ENCODE assay signal across 15 mouse cellular contexts in the genomic region with DNA sequence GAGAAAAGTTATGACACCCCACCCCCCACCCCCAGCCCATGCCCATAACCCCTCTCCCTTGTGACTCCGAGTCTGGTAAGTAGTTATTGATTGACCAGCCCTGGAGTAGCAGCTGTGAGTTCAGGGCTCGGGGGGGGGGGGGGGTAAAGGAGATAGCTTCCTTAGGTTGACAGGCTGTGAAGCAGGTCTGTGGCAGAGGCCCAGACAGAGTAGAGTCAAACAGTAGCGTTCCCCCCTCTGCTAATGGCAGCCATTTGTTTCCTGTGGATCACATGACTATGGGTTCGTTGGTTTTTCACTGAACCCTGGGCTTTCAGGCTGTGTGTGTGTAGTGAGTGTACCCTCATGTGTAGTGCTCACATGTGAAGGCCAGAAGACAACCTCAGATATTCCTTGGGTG.
"Had no signal": no experiment of that assay in that cellular context is flagged by ENCODE, and none has a peak within 500 bp of the region (broad histone marks: within the 10 kb centered on the region; RNA-seq: fewer than 3 reads in every experiment).

No protein-coding gene starts in this region.

- H3K27ac ChIP-seq: layer of hippocampus, adult 2 months; limb, embryonic 12.5 days; liver, embryonic 13.5 days; lung, embryonic 15.5 days; midbrain, embryonic 12.5 days; neural tube, embryonic 15.5 days had no signal

- H3K4me1 ChIP-seq: limb, embryonic 12.5 days; liver, embryonic 13.5 days; lung, embryonic 15.5 days; midbrain, embryonic 12.5 days; neural tube, embryonic 15.5 days had no signal

- DNase-seq: kidney, adult 9 months; kidney, postnatal 4 days; liver; liver, embryonic 13.5 days; liver, postnatal 0 days; right cerebral cortex, adult 18-20 months; right cerebral cortex, postnatal 25 days; thymus, adult 2 months; thymus, postnatal 25 days had no signal

- H3K27me3 ChIP-seq: limb, embryonic 12.5 days; liver, embryonic 13.5 days; lung, embryonic 15.5 days; midbrain, embryonic 12.5 days; neural tube, embryonic 15.5 days had no signal

- H3K4me2 ChIP-seq: limb, embryonic 12.5 days; liver, embryonic 13.5 days; lung, embryonic 15.5 days; midbrain, embryonic 12.5 days; neural tube, embryonic 15.5 days had no signal

- H3K36me3 ChIP-seq: limb, embryonic 12.5 days; liver, embryonic 13.5 days; lung, embryonic 15.5 days; midbrain, embryonic 12.5 days; neural tube, embryonic 15.5 days had no signal

- ATAC-seq: liver, postnatal 0 days; midbrain, embryonic 16.5 days had no signal

- H3K4me3 ChIP-seq: layer of hippocampus, adult 2 months; limb, embryonic 12.5 days; liver, embryonic 13.5 days; lung, embryonic 15.5 days; midbrain, embryonic 12.5 days; neural tube, embryonic 15.5 days had no signal

- H3K9ac ChIP-seq: limb, embryonic 12.5 days; liver, embryonic 13.5 days; liver, postnatal 0 days; lung, embryonic 15.5 days; midbrain, embryonic 12.5 days; neural tube, embryonic 15.5 days had no signal

- H3K9me3 ChIP-seq: limb, embryonic 12.5 days; liver, embryonic 13.5 days; lung, embryonic 15.5 days; midbrain, embryonic 12.5 days; neural tube, embryonic 15.5 days had no signal
